Mouse (Mus musculus) embryonic stem cell, embryonic (primary cell): ENCODE data around the gene Cyp1a1.

ENCODE experiments used
- CTCF ChIA-PET, 4 experiments: fragments of 300-600 bp in 2 of 4; fragments of 350-600 bp in 2 of 4; sonication (Branson Sonifier 250); formaldehyde crosslinking; loops; one replicate each; lab custom pipeline; 2022; ENCODE audit warnings: inconsistent platforms in 2 of 4; lab: Charles Lee
- POLR2A ChIA-PET, 4 experiments: fragments of 300-600 bp in 2 of 4; fragments of 350-600 bp in 2 of 4; sonication (Branson Sonifier 250); formaldehyde crosslinking; loops; one replicate each; lab custom pipeline; 2022; ENCODE audit warnings: antibody characterized with exemption in 4 of 4, inconsistent platforms in 1 of 4; lab: Charles Lee

Cyp1a1 gene

GRCm38 (mm10) chr9:57687751-57688150 is at the start of gene Cyp1a1:
Cyp1a1 (plus strand) TSS chr9:57687928.
- POLR2A ChIA-PET, result interaction anchor here in 1 of 4 experiments (1.3 kb wide), 1 partner anchor 9 kb away, joined by 3 read pairs; no protein-coding TSS in a partner anchor
- CTCF ChIA-PET, result interaction anchor here in 2 of 4 experiments (0.6 to 3.0 kb wide), 4 partner anchors 56 to 310 kb away, joined by 3 to 11 read pairs (median 5); no protein-coding TSS in a partner anchor

GRCm38 (mm10) chr9:57638651-57639459 is 48.9 kb upstream of the Cyp1a1 start:
- ChIA-PET POLR2A (interaction anchor here in 2 of 4 experiments (0.6 to 1.0 kb wide), 5 partner anchors 9 to 107 kb away, joined by 3 to 4 read pairs (median 3); partner anchors contain the start of gene Scamp2 (in 1 of the 2)), CTCF (interaction anchor here (0.6 to 3.1 kb wide), 7 partner anchors 9 to 136 kb away, joined by 3 to 12 read pairs (median 7); no protein-coding TSS in a partner anchor)

GRCm38 (mm10) chr9:57639661-57640328 is 47.9 kb upstream of the Cyp1a1 start:
- ChIA-PET CTCF (interaction anchor here (0.6 to 3.4 kb wide), 12 partner anchors 10 to 399 kb away, joined by 3 to 16 read pairs (median 4); partner anchors contain the start of gene Csk (in 1 of the 4)), POLR2A (interaction anchor here in 3 of 4 experiments (0.6 to 2.7 kb wide), 11 partner anchors 14 to 136 kb away, joined by 3 to 8 read pairs (median 4); partner anchors contain the start of genes Csk (in 2 of the 3), Cox5a (in 1 of the 3), Rpp25 (in 1 of the 3) and Scamp2 (in 1 of the 3))

- ChIA-PET CTCF (interaction anchor here (0.6 to 3.4 kb wide), 11 partner anchors 10 to 398 kb away, joined by 3 to 16 read pairs (median 4); partner anchors contain the start of gene Csk (in 1 of the 4)), POLR2A (interaction anchor here in 3 of 4 experiments (0.7 to 2.7 kb wide), 10 partner anchors 10 to 137 kb away, joined by 3 to 8 read pairs (median 3); partner anchors contain the start of genes Csk (in 2 of the 3), Cox5a (in 1 of the 3) and Rpp25 (in 1 of the 3))
These were observed 47.3 kb upstream of the Cyp1a1 start for GRCm38 (mm10) chr9:57640384-57640783.

- POLR2A ChIA-PET, result interaction anchor here in 3 of 4 experiments (0.7 to 2.7 kb wide), 8 partner anchors 11 to 136 kb away, joined by 3 to 8 read pairs (median 4); partner anchors contain the start of gene Csk (in 2 of the 3)
- CTCF ChIA-PET, result interaction anchor here (0.9 to 3.4 kb wide), 9 partner anchors 10 to 357 kb away, joined by 3 to 16 read pairs (median 4); partner anchors contain the start of gene Csk (in 1 of the 4)
These were observed 46.7 kb upstream of the Cyp1a1 start for GRCm38 (mm10) chr9:57641022-57641421.

GRCm38 (mm10) chr9:57641775-57642550 is 45.8 kb upstream of the Cyp1a1 start:
- CTCF ChIA-PET, result interaction anchor here (0.5 to 3.4 kb wide), 8 partner anchors 8 to 75 kb away, joined by 3 to 16 read pairs (median 3); no protein-coding TSS in a partner anchor
- POLR2A ChIA-PET, result interaction anchor here in 2 of 4 experiments (0.9 to 2.7 kb wide), 2 partner anchors 12 to 15 kb away, joined by 3 to 7 read pairs; partner anchors contain the start of gene Csk (in 1 of the 2)

GRCm38 (mm10) chr9:57643169-57643855 is 44.4 kb upstream of the Cyp1a1 start:
- CTCF ChIA-PET, result interaction anchor here in 3 of 4 experiments (0.6 to 3.4 kb wide), 8 partner anchors 10 to 624 kb away, joined by 3 to 16 read pairs (median 4); no protein-coding TSS in a partner anchor

GRCm38 (mm10) chr9:57643856-57644180 is 43.9 kb upstream of the Cyp1a1 start:
- ChIA-PET CTCF (interaction anchor here in 2 of 4 experiments (0.6 to 1.7 kb wide), 5 partner anchors 12 to 1941 kb away, joined by 3 to 5 read pairs (median 4); no protein-coding TSS in a partner anchor), POLR2A (interaction anchor here in 2 of 4 experiments (0.6 to 1.3 kb wide), 2 partner anchors 9 to 38 kb away, joined by 3 to 4 read pairs; partner anchors contain the start of gene Csk (in 1 of the 2))

More at GRCm38 (mm10) chr9:57643169-57643855, 44.4 kb upstream of the Cyp1a1 start:
- POLR2A ChIA-PET, result interaction anchor here in 1 of 4 experiments (1.3 kb wide), 1 partner anchor 10 kb away, joined by 3 read pairs; the partner anchor contains the start of gene Csk

- ChIA-PET CTCF (interaction anchor here in 3 of 4 experiments (0.6 to 1.7 kb wide), 4 partner anchors 13 to 195 kb away, joined by 3 to 5 read pairs (median 4); no protein-coding TSS in a partner anchor), POLR2A (no interaction called here)
These were observed 43.2 kb upstream of the Cyp1a1 start for GRCm38 (mm10) chr9:57644442-57644943.

GRCm38 (mm10) chr9:57644944-57645893 is 42.5 kb upstream of the Cyp1a1 start:
- POLR2A ChIA-PET, result interaction anchor here (0.5 to 2.3 kb wide), 17 partner anchors 9 to 638 kb away, joined by 3 to 7 read pairs (median 3); partner anchors contain the start of genes Cox5a (in 1 of the 4), Csk (in 1 of the 4), Mpi (in 1 of the 4) and Ulk3 (in 1 of the 4)
- CTCF ChIA-PET, result interaction anchor here (0.5 to 2.5 kb wide), 24 partner anchors 9 to 756 kb away, joined by 3 to 17 read pairs (median 4); partner anchors contain the start of gene Csk (in 1 of the 4)

GRCm38 (mm10) chr9:57646551-57647103 is 41.1 kb upstream of the Cyp1a1 start:
- CTCF ChIA-PET, result interaction anchor here (0.6 to 2.5 kb wide), 9 partner anchors 8 to 354 kb away, joined by 3 to 17 read pairs (median 4); partner anchors contain the start of gene Csk (in 1 of the 4)
- POLR2A ChIA-PET, result interaction anchor here (0.6 to 2.3 kb wide), 9 partner anchors 9 to 903 kb away, joined by 3 to 7 read pairs (median 3); partner anchors contain the start of gene Ulk3 (in 1 of the 4)

- ChIA-PET POLR2A (interaction anchor here in 3 of 4 experiments (0.6 to 2.3 kb wide), 5 partner anchors 8 to 608 kb away, joined by 3 to 7 read pairs (median 3); no protein-coding TSS in a partner anchor), CTCF (interaction anchor here (0.6 to 2.5 kb wide), 8 partner anchors 8 to 1426 kb away, joined by 3 to 17 read pairs (median 4); partner anchors contain the start of gene Neil1 (in 1 of the 4))
These were observed 40.2 kb upstream of the Cyp1a1 start for GRCm38 (mm10) chr9:57647286-57648108.

GRCm38 (mm10) chr9:57650130-57650785 is 37.5 kb upstream of the Cyp1a1 start:
- CTCF ChIA-PET, result interaction anchor here in 2 of 4 experiments (0.6 to 2.4 kb wide), 5 partner anchors 10 to 134 kb away, joined by 3 to 6 read pairs (median 4); no protein-coding TSS in a partner anchor

More at GRCm38 (mm10) chr9:57650130-57650785, 37.5 kb upstream of the Cyp1a1 start:
- POLR2A ChIA-PET, result interaction anchor here in 2 of 4 experiments (0.5 to 1.4 kb wide), 7 partner anchors 13 to 182 kb away, joined by 3 to 6 read pairs (median 3); partner anchors contain the start of genes Cox5a (in 1 of the 2) and Rpp25 (in 1 of the 2)
